Mouse (Mus musculus) forebrain, embryonic 14.5 days (tissue): ENCODE measurements around the gene Epsti1. TPM values are rescaled to one million over a fixed set of nuclear protein-coding genes. Genes with fewer than 3 reads are reported as not detected.
"Not testable (repeated sequence)": the region's sequence is repeated elsewhere in the genome, so short reads cannot be mapped to it uniquely, and the experiment has no call there.

Experiments
- ATAC-seq: fragments of 200-750 bp; cut with Nextera tagmentation; 2 replicates; pipeline ENCODE4 v1.8.0; 2017; ENCODE audit warnings: mild to moderate bottlenecking, moderate library complexity
- DNase-seq: peaks from one replicate; pipeline ENCODE4 v3.0.0-alpha.2; 2015; ENCODE audit warnings: low spot score
- H3K27ac ChIP-seq: fragments of 300-500 bp; sonication (generic); 2 replicates; pipeline ENCODE4 v1.5.1; 2014; ENCODE audit warnings: low read depth, mild to moderate bottlenecking, control low read depth, low read length, moderate library complexity
- H3K27me3 ChIP-seq: fragments of 300-500 bp; sonication (generic); replicated peaks from 2 replicates; pipeline ENCODE4 v1.6.1; 2014; ENCODE audit warnings: low read length, control low read depth, mixed read lengths; ENCODE audit not compliant: control insufficient read depth, insufficient read depth
- H3K36me3 ChIP-seq: fragments of 300-500 bp; sonication (generic); 2 replicates; pipeline ENCODE4 v1.6.1; 2014; ENCODE audit warnings: low read length, control low read depth; ENCODE audit not compliant: control insufficient read depth, insufficient read depth
- H3K4me1 ChIP-seq: fragments of 300-500 bp; sonication (generic); 2 replicates; pipeline ENCODE4 v1.6.1; 2014; ENCODE audit warnings: antibody characterized with exemption, low read length, control low read depth; ENCODE audit not compliant: control insufficient read depth, insufficient read depth
- H3K4me2 ChIP-seq: fragments of 300-500 bp; sonication (generic); 2 replicates; pipeline ENCODE4 v1.6.1; 2014; ENCODE audit warnings: mild to moderate bottlenecking, control low read depth, low read length
- H3K4me3 ChIP-seq: fragments of 300-500 bp; sonication (generic); 2 replicates; pipeline ENCODE4 v1.5.1; 2014; ENCODE audit warnings: low read depth, low read length, control low read depth
- H3K9ac ChIP-seq: fragments of 300-500 bp; sonication (generic); 2 replicates; pipeline ENCODE4 v1.6.1; 2014; ENCODE audit warnings: mild to moderate bottlenecking, low read length, control low read depth, moderate library complexity
- H3K9me3 ChIP-seq: fragments of 300-500 bp; sonication (generic); replicated peaks from 2 replicates; pipeline ENCODE4 v1.6.1; 2016; ENCODE audit warnings: low read length, control low read depth, mixed read lengths; ENCODE audit not compliant: control insufficient read depth
- WGBS: fragments of 180-500 bp; shearing (Covaris S2); extraction: QIAGEN DNeasy Blood & Tissue Kit; methylation state at CpG from one replicate; pipeline ENCODE4 v1.1.7; 2014; 5-methylcytosine and 5-hydroxymethylcytosine counted together
- polyA plus RNA-seq: library from polyadenylated mRNA; unstranded; fragments of >200 nt; fragmentation: Nextera tagmentation; extraction: Ambion mirVana; gene quantifications from 2 replicates; pipeline ENCODE4 v1.2.1, GENCODE M21; 2014

Gene Epsti1
- polyA plus RNA-seq, 1 experiment from 2014 or later, result 0.33 TPM

DNA sequence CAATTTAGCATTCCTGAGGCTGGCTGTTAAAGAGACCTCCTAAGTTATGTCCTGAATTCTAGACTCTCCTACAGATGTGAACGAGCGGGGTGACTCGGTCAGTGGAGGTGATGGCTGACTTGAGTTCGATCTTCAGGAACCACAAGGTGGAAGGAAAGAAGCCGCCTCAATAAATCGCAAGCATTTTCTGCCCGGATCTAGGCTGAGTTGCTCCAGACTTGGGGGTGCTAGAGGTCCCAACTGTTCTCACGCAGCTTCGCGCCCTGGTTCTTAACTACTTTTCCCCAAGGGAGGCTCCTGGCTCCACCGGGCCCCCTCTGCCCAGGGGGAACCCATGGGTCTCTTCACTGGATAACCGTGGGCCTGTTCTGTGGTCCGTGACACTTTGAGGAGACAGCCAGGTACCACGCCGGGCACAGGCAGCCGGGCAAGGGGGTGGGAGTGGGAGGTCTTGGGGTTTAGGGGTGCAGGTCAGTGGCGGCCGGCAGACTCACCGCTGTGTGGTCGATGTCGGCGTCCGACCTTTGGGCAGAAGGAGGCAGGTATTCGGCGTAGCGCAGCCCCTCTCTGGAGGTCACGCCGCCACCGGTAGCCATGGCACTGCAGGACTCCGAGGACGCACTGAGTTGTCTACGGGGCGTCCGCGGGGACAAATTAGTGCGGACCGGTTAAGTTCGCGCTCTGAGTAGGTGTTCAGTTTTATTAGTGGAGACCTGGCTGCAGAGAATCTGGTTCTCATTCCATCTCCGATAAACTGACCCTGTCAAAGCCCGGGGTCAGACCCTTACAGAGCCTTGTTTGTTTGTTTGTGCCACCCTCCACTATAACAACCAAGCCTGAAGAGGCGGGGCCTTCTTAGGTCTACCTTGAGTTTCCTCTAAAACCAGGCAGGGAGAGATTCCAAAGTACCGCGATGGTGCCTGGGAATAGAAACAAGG is 29.5 kb upstream of the Epsti1 start, which contains the start of gene Dnajc15:
Gene Dnajc15 (minus strand): TSS at position 822 of the 938 bp plus-strand sequence.
- Histone ChIP-seq H3K4me2 (peak within 1 kb of the TSS; percentile 70), H3K36me3 (no peaks in the 10 kb centered on the region), H3K4me3 (peak within 1 kb of the TSS; percentile 74), H3K9me3 (no peaks in the 10 kb centered on the region), H3K27ac (no peak within 1 kb of the TSS; the same call in 1 of the 2 replicates), H3K27me3 (no peaks in the 10 kb centered on the region), H3K4me1 (peaks cover 3% of the 10 kb centered on the region; the same call in 1 of the 2 replicates), H3K9ac (peak within 1 kb of the TSS; percentile 86)
- under 1% methylated on average over 44 of the region's 44 CpGs for WGBS
- ATAC-seq (peak; percentile 89), DNase-seq (peak; percentile 80)

GRCm38 (mm10) chr14:77876199-77876598 is 27.8 kb upstream of the Epsti1 start:
- 44% methylated on average over 1 of the region's 1 CpGs for WGBS
- DNase-seq (peak; percentile 62), ATAC-seq (peak; percentile 44)
- no peak overlapping the region for H3K4me2 ChIP-seq
- H3K9me3 ChIP-seq, result no peaks in the 10 kb centered on the region
- H3K36me3 ChIP-seq, result no peaks in the 10 kb centered on the region
- no peak overlapping the region for H3K9ac ChIP-seq
- no peaks in the 10 kb centered on the region for H3K27me3 ChIP-seq
- no peak overlapping the region for H3K4me3 ChIP-seq
- H3K27ac ChIP-seq, result no peak overlapping the region
- H3K4me1 ChIP-seq, result peaks cover 3% of the 10 kb centered on the region; the same call in 1 of the 2 replicates

- not testable (repeated sequence) for H3K4me3 ChIP-seq, H3K27ac ChIP-seq, ATAC-seq, H3K36me3 ChIP-seq, H3K4me1 ChIP-seq, DNase-seq, H3K9me3 ChIP-seq, H3K27me3 ChIP-seq, H3K9ac ChIP-seq, H3K4me2 ChIP-seq
- WGBS, result 61% methylated on average over 2 of the region's 2 CpGs
These were observed 26.2 kb upstream of the Epsti1 start for GRCm38 (mm10) chr14:77877876-77878275.

- H3K9me3 ChIP-seq, result no peaks in the 10 kb centered on the region
- no peaks in the 10 kb centered on the region for H3K36me3 ChIP-seq
- H3K4me2 ChIP-seq, result no peak overlapping the region
- 66% methylated on average over 1 of the region's 1 CpGs for WGBS
- no peaks in the 10 kb centered on the region for H3K27me3 ChIP-seq
- peaks cover 2% of the 10 kb centered on the region; the same call in 1 of the 2 replicates for H3K4me1 ChIP-seq
- no peak overlapping the region for H3K4me3 ChIP-seq
- ATAC-seq, result no peak
- no peak for DNase-seq
- no peak overlapping the region for H3K27ac ChIP-seq
- no peak overlapping the region for H3K9ac ChIP-seq
These were observed 22.0 kb upstream of the Epsti1 start for GRCm38 (mm10) chr14:77881998-77882397.

DNA sequence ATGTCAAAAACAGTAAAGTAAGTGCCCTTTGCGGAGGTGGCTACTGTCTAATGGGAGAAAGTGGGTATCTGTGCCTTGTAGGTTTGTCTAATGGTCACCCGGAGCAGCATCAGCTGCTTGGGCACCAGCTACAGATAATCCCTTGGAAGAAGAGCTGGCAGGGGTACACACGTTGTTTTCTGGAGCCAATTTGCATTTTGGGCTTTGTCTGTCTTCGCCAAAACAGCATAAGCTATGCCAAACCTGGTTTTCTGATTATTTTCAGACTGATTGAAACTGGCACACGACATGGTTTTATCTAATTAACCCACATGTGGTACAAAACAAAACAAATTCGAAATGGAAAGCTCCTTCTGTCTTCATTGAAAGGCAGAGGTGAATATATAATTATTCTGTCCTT is 21.4 kb upstream of the Epsti1 start:
- H3K9me3 ChIP-seq, result no peaks in the 10 kb centered on the region
- no peaks in the 10 kb centered on the region for H3K36me3 ChIP-seq
- H3K27me3 ChIP-seq, result no peaks in the 10 kb centered on the region
- no peak overlapping the region for H3K4me3 ChIP-seq
- WGBS, result 34% methylated on average over 6 of the region's 6 CpGs
- peak; percentile 67 for ATAC-seq
- H3K4me2 ChIP-seq, result no peak overlapping the region
- no peak overlapping the region for H3K27ac ChIP-seq
- no peak overlapping the region for H3K9ac ChIP-seq
- DNase-seq, result peak; percentile 83
- H3K4me1 ChIP-seq, result peaks cover 2% of the 10 kb centered on the region; the same call in 1 of the 2 replicates

- ATAC-seq, result no peak
These were observed 17.7 kb upstream of the Epsti1 start for GRCm38 (mm10) chr14:77886376-77886775.

DNA sequence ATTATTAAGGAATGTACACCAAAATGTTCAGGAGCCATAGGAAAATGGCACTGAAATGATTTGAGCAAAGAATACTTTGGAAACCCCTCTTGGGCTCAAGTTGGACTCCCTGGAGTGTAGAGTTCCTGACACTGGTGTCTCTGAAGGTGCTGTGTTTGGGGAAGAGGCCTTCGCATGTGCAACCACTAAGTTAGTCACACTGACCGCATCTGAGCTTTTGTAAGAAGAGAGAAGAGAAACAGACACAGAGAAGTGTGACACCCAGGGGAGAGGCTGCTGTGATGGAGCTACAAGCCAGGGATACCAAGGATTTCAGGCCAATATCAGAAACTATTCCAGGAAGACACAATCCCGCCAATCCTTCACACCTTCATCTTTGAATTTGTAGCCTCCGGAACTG is 17.1 kb upstream of the Epsti1 start:
- ATAC-seq, result no peak
- 90% methylated on average over 4 of the region's 4 CpGs for WGBS

More at GRCm38 (mm10) chr14:77886376-77886775, 17.7 kb upstream of the Epsti1 start:
- DNase-seq, result peak; percentile 54
- no peaks in the 10 kb centered on the region for H3K36me3 ChIP-seq
- no peaks in the 10 kb centered on the region for H3K9me3 ChIP-seq
- no peak overlapping the region for H3K9ac ChIP-seq
- H3K4me2 ChIP-seq, result no peak overlapping the region
- no peak overlapping the region for H3K27ac ChIP-seq
- no peak overlapping the region for H3K4me3 ChIP-seq
- peaks cover 2% of the 10 kb centered on the region; the same call in 1 of the 2 replicates for H3K4me1 ChIP-seq
- no peaks in the 10 kb centered on the region for H3K27me3 ChIP-seq
- 58% methylated on average over 3 of the region's 3 CpGs for WGBS

GRCm38 (mm10) chr14:77889911-77890310 is 14.1 kb upstream of the Epsti1 start:
- no peak for DNase-seq
- ATAC-seq, result no peak
- H3K4me1 ChIP-seq, result no peaks in the 10 kb centered on the region

More for the DNA sequence above, 17.1 kb upstream of the Epsti1 start:
- no peak overlapping the region for H3K4me2 ChIP-seq
- no peak overlapping the region for H3K4me3 ChIP-seq
- H3K27me3 ChIP-seq, result no peaks in the 10 kb centered on the region
- peaks cover 2% of the 10 kb centered on the region; the same call in 1 of the 2 replicates for H3K4me1 ChIP-seq
- H3K27ac ChIP-seq, result no peak overlapping the region
- H3K9ac ChIP-seq, result no peak overlapping the region
- no peaks in the 10 kb centered on the region for H3K9me3 ChIP-seq
- DNase-seq, result no peak
- no peaks in the 10 kb centered on the region for H3K36me3 ChIP-seq

DNA sequence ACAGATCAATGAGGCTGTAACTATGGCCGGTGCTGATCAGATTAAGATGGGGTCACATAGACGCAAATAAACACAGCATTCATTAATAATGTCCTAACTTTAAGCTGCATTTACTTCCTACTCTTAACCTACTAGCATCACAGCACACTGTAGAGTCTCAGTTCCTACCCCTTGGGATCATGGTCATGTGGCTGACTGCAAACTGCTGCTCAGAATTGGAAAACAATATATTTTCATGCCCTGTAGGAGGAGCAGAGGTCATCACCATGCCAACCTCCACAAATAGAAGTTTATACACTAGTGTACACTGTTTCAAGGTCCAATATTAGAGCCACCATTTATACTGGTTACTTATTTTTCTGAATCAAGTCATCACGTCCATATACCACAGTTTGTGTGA is 8.1 kb upstream of the Epsti1 start:
- ATAC-seq (no peak), DNase-seq (no peak)
- H3K4me2 ChIP-seq, result no peak overlapping the region
- H3K4me3 ChIP-seq, result no peak overlapping the region
- H3K36me3 ChIP-seq, result no peaks in the 10 kb centered on the region
- no peaks in the 10 kb centered on the region for H3K9me3 ChIP-seq
- H3K4me1 ChIP-seq, result no peaks in the 10 kb centered on the region
- H3K27ac ChIP-seq, result no peak overlapping the region
- no peaks in the 10 kb centered on the region for H3K27me3 ChIP-seq
- no peak overlapping the region for H3K9ac ChIP-seq
- 87% methylated on average over 3 of the region's 3 CpGs for WGBS

More at GRCm38 (mm10) chr14:77889911-77890310, 14.1 kb upstream of the Epsti1 start:
- no peak overlapping the region for H3K4me2 ChIP-seq
- 89% methylated on average over 7 of the region's 7 CpGs for WGBS
- H3K9me3 ChIP-seq, result no peaks in the 10 kb centered on the region
- no peak overlapping the region for H3K9ac ChIP-seq
- H3K4me3 ChIP-seq, result no peak overlapping the region
- no peaks in the 10 kb centered on the region for H3K27me3 ChIP-seq
- H3K27ac ChIP-seq, result no peak overlapping the region
- no peaks in the 10 kb centered on the region for H3K36me3 ChIP-seq
